Mouse (Mus musculus) G1E (cell line): ENCODE results near the gene Ltbp4.

ENCODE experiments used
- CTCF ChIP-seq: IDR thresholded peaks from 2 replicates; pipeline ENCODE4 v1.5.1; 2012; ENCODE audit warnings: low read depth, low read length, inconsistent platforms, mixed read lengths
- GATA1 ChIP-seq: IDR thresholded peaks from 2 replicates; pipeline ENCODE4 v1.6.1; 2012; ENCODE audit warnings: borderline replicate concordance, low read length, inconsistent platforms, mixed read lengths
- POLR2AphosphoS5 ChIP-seq: IDR thresholded peaks from 2 replicates; pipeline ENCODE4 v1.6.1; 2012; ENCODE audit warnings: low read depth, low read length, inconsistent platforms; ENCODE audit not compliant: insufficient replicate concordance
- TAL1 ChIP-seq: conservative IDR thresholded peaks from 2 replicates; pipeline ENCODE4 v1.6.1; 2012; ENCODE audit warnings: low read depth, low read length, inconsistent platforms, mixed read lengths

DNA sequence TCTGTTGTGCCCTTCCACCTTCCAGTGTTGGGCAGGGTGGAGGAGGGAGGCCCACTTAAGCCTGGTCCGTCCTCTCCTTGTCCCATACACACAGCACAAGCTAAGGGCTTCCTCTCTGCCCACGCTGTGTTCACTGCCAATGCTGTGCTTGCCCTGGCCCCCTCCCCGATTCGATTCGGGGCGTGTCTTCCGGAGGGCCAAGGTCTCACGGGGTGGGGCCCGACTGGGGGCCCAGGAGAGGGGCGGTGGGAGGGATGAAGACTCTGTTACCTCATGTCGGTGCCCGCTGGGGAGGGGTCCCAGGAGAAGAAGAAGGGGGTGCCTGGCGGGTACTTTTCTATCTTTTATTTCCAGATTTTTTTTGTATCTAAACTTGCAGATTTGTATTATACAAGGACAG is 55.8 kb downstream of the Ltbp4 start:
- no peak for TF ChIP-seq CTCF
- TF ChIP-seq POLR2AphosphoS5 = no peak
- TF ChIP-seq TAL1 = no peak
- TF ChIP-seq GATA1 = no peak
